Comparison of ENCODE assay signal across 23 mouse cellular contexts in genomic region chr15:81128155-81128838, GRCm38 (mm10).
A peak's percentile ranks its signal among the peaks of the same experiment; 100 is the strongest.
DNase-seq lines count a peak whose midpoint lies in the region; ATAC-seq and TF ChIP-seq lines count a peak whose summit lies in the region.
"Had no signal": no experiment of that assay in that cellular context is flagged by ENCODE, and none has a peak within 500 bp of the region (broad histone marks: within the 10 kb centered on the region; RNA-seq: fewer than 3 reads in every experiment).

No protein-coding gene starts in this region.

- no peaks in the 10 kb centered on the region for H3K36me3 ChIP-seq in kidney, embryonic 16.5 days (ENCODE audit: insufficient read depth, low read length)
- H3K36me3 ChIP-seq in limb, embryonic 14.5 days (ENCODE audit: control insufficient read depth, insufficient read depth, low read length), result no peaks in the 10 kb centered on the region
- H3K36me3 ChIP-seq: G1E; heart, embryonic 12.5 days; hindbrain, embryonic 13.5 days had no signal

- no peak for TF ChIP-seq CTCF in layer of hippocampus, adult 2 months (conservative IDR thresholded peaks at IDR 0.05)

- H3K4me1 ChIP-seq in kidney, embryonic 16.5 days (ENCODE audit: insufficient read depth, low read length), result peaks cover 13% of the 10 kb centered on the region
- H3K4me1 ChIP-seq in limb, embryonic 14.5 days (ENCODE audit: control insufficient read depth, insufficient read depth, low read length), result peaks cover 6% of the 10 kb centered on the region
- H3K4me1 ChIP-seq: hindbrain, embryonic 13.5 days had no signal

- H3K4me3 ChIP-seq in layer of hippocampus, adult 2 months, result no peak overlapping the region
- H3K4me3 ChIP-seq in kidney, embryonic 16.5 days (ENCODE audit: low read length), result no peak overlapping the region
- no peak overlapping the region for H3K4me3 ChIP-seq in limb, embryonic 14.5 days (replicated peaks; ENCODE audit: low read length)
- H3K4me3 ChIP-seq: erythroblast, embryonic 14.5 days; heart, embryonic 12.5 days; hindbrain, embryonic 13.5 days had no signal

- H3K9ac ChIP-seq in kidney, embryonic 16.5 days (replicated peaks; ENCODE audit: low read length), result no peak overlapping the region
- no peak overlapping the region for H3K9ac ChIP-seq in limb, embryonic 14.5 days (ENCODE audit: low read depth, low read length, severe bottlenecking)
- H3K9ac ChIP-seq: heart, embryonic 12.5 days; hindbrain, embryonic 13.5 days had no signal

- peak; percentile 38; the same call in 1 of the 2 replicates for ATAC-seq in frontal cortex, adult (ENCODE audit: low TSS enrichment)
- ATAC-seq in kidney, embryonic 16.5 days (ENCODE audit: low FRiP score, low TSS enrichment), result peak; percentile 74
- ATAC-seq in limb, embryonic 14.5 days (ENCODE audit: low FRiP score, low read depth), result peak; percentile 80; the same call in 1 of the 2 replicates
- ATAC-seq: forebrain, embryonic 14.5 days; midbrain, embryonic 16.5 days had no signal

- 36% methylated on average over 5 of the region's 5 CpGs for WGBS in kidney, embryonic 16.5 days
- WGBS in limb, embryonic 14.5 days, result 59% methylated on average over 5 of the region's 5 CpGs

- H3K9me3 ChIP-seq in kidney, embryonic 16.5 days (ENCODE audit: low read length), result no peaks in the 10 kb centered on the region
- H3K9me3 ChIP-seq in limb, embryonic 14.5 days (ENCODE audit: control insufficient read depth, low read length), result no peaks in the 10 kb centered on the region
- H3K9me3 ChIP-seq: G1E; heart, embryonic 12.5 days; hindbrain, embryonic 13.5 days had no signal

- no peak for DNase-seq in frontal cortex, adult 2 months (ENCODE audit: extremely low spot score in 1 of 2, low spot score in 1 of 2)
- DNase-seq in layer of hippocampus, adult 2 months (ENCODE audit: low spot score in 2 of 2), result no peak
- DNase-seq in layer of hippocampus, adult 8-10 months (ENCODE audit: low spot score in 2 of 2), result no peak
- peak; percentile 55 for DNase-seq in limb, embryonic 14.5 days (ENCODE audit: low spot score)
- no peak for DNase-seq in thymus, postnatal 25 days
- DNase-seq in left cerebral cortex, postnatal 4 days, result no peak
- DNase-seq: adrenal gland, postnatal 25 days; cerebellum, adult 11-12 months; cerebellum, postnatal 25 days; heart, postnatal 14 days; lung, adult 2 months; lung, postnatal 36 days; right cerebral cortex, postnatal 4 days had no signal

- intact Hi-C loops in left cerebral cortex, postnatal 4 days (cut with DNase I), result no loop called here

- peak overlapping the region; percentile 82; the same call in 1 of the 2 replicates for H3K27ac ChIP-seq in layer of hippocampus, adult 2 months
- no peak overlapping the region for H3K27ac ChIP-seq in kidney, embryonic 16.5 days (ENCODE audit: low read length)
- H3K27ac ChIP-seq in limb, embryonic 14.5 days (replicated peaks; ENCODE audit: low read depth, low read length), result no peak overlapping the region
- H3K27ac ChIP-seq: hindbrain, embryonic 13.5 days; stomach, postnatal 0 days had no signal

- H3K27me3 ChIP-seq in kidney, embryonic 16.5 days (ENCODE audit: insufficient read depth, low read length), result no peaks in the 10 kb centered on the region
- H3K27me3 ChIP-seq in limb, embryonic 14.5 days (ENCODE audit: control insufficient read depth, insufficient read depth, low read length), result no peaks in the 10 kb centered on the region
- H3K27me3 ChIP-seq: heart, embryonic 12.5 days; hindbrain, embryonic 13.5 days had no signal

- TF ChIP-seq POLR2A in limb, embryonic 14.5 days (IDR thresholded peaks at IDR 0.05; ENCODE audit: borderline replicate concordance, extremely low read depth, insufficient read depth, insufficient read length), result no peak

- no peak overlapping the region for H3K4me2 ChIP-seq in kidney, embryonic 16.5 days (replicated peaks; ENCODE audit: low read depth, low read length)
- no peak overlapping the region for H3K4me2 ChIP-seq in limb, embryonic 14.5 days (replicated peaks; ENCODE audit: low read depth, low read length, severe bottlenecking)
- H3K4me2 ChIP-seq: heart, embryonic 12.5 days; hindbrain, embryonic 13.5 days; liver, embryonic 11.5 days had no signal
